8 mouse cellular contexts compared by ENCODE assay signal in genomic region chr5:24752175-24752498, GRCm38 (mm10). TPM values are rescaled to one million over a fixed set of nuclear protein-coding genes. Genes with fewer than 3 reads are reported as not detected.
A peak's percentile ranks its signal among the peaks of the same experiment; 100 is the strongest.
DNase-seq lines count a peak whose midpoint lies in the region; ATAC-seq and TF ChIP-seq lines count a peak whose summit lies in the region.

No protein-coding gene starts in this region.

- no peaks in the 10 kb centered on the region for H3K27me3 ChIP-seq in lung, embryonic 14.5 days (ENCODE audit: insufficient read depth, low read length)
- H3K27me3 ChIP-seq in embryonic facial prominence, embryonic 15.5 days = no peaks in the 10 kb centered on the region
- H3K27me3 ChIP-seq in limb, embryonic 12.5 days = no peaks in the 10 kb centered on the region
- H3K27me3 ChIP-seq in neural tube, embryonic 15.5 days (replicated peaks) = 0 out of 2 replicates have a peak, but pooled peaks cover under 1% of the 10 kb centered on the region

- no peaks in the 10 kb centered on the region for H3K9me3 ChIP-seq in lung, embryonic 14.5 days (ENCODE audit: low read depth, low read length)
- H3K9me3 ChIP-seq in embryonic facial prominence, embryonic 15.5 days (replicated peaks) = no peaks in the 10 kb centered on the region
- H3K9me3 ChIP-seq in limb, embryonic 12.5 days = no peaks in the 10 kb centered on the region
- no peaks in the 10 kb centered on the region for H3K9me3 ChIP-seq in neural tube, embryonic 15.5 days (replicated peaks)

- H3K4me2 ChIP-seq in lung, embryonic 14.5 days = peak overlapping the region; percentile 92
- H3K4me2 ChIP-seq in embryonic facial prominence, embryonic 15.5 days (replicated peaks) = peak overlapping the region; percentile 86
- peak overlapping the region; percentile 78 for H3K4me2 ChIP-seq in limb, embryonic 12.5 days
- peak overlapping the region; percentile 87 for H3K4me2 ChIP-seq in neural tube, embryonic 15.5 days

- H3K4me1 ChIP-seq in lung, embryonic 14.5 days (ENCODE audit: insufficient read depth) = peaks cover 20% of the 10 kb centered on the region
- peaks cover 46% of the 10 kb centered on the region for H3K4me1 ChIP-seq in embryonic facial prominence, embryonic 15.5 days
- peaks cover 38% of the 10 kb centered on the region for H3K4me1 ChIP-seq in limb, embryonic 12.5 days (replicated peaks)
- H3K4me1 ChIP-seq in neural tube, embryonic 15.5 days = peaks cover 23% of the 10 kb centered on the region

- no peak for DNase-seq in lung, embryonic 14.5 days
- DNase-seq in lung, postnatal 25 days (ENCODE audit: low spot score) = no peak
- no peak for DNase-seq in testis, postnatal 10 days (ENCODE audit: low spot score)
- no peak for DNase-seq in adrenal gland, adult 2 months

- no peaks in the 10 kb centered on the region for H3K36me3 ChIP-seq in lung, embryonic 14.5 days (ENCODE audit: insufficient read depth)
- no peaks in the 10 kb centered on the region for H3K36me3 ChIP-seq in embryonic facial prominence, embryonic 15.5 days
- H3K36me3 ChIP-seq in limb, embryonic 12.5 days = no peaks in the 10 kb centered on the region
- no peaks in the 10 kb centered on the region for H3K36me3 ChIP-seq in neural tube, embryonic 15.5 days

- WGBS in lung, embryonic 14.5 days = 10% methylated on average over 2 of the region's 2 CpGs
- WGBS in embryonic facial prominence, embryonic 15.5 days = 2% methylated on average over 2 of the region's 2 CpGs
- WGBS in limb, embryonic 12.5 days = 5% methylated on average over 2 of the region's 2 CpGs
- 13% methylated on average over 2 of the region's 2 CpGs for WGBS in neural tube, embryonic 15.5 days

- no peak for TF ChIP-seq CTCF in lung, embryonic 14.5 days (IDR thresholded peaks at IDR 0.05; ENCODE audit: low read depth)

- no peak; the same call in 1 of the 2 replicates for ATAC-seq in lung, embryonic 14.5 days (ENCODE audit: insufficient read depth)
- no peak for ATAC-seq in embryonic facial prominence, embryonic 15.5 days (ENCODE audit: insufficient number of reproducible peaks, low FRiP score, low TSS enrichment, low read depth)
- ATAC-seq in limb, embryonic 12.5 days (ENCODE audit: insufficient number of reproducible peaks, insufficient read depth, low FRiP score, low TSS enrichment, low read depth) = no peak
- ATAC-seq in neural tube, embryonic 15.5 days (ENCODE audit: low FRiP score) = no peak
- ATAC-seq in monocyte, adult 5-6 weeks (replicated peaks; ENCODE audit: insufficient number of reproducible peaks, low FRiP score, low TSS enrichment, poor library complexity, severe bottlenecking) = no peak

- H3K27ac ChIP-seq in lung, embryonic 14.5 days (ENCODE audit: low read depth) = peak overlapping the region; percentile 96
- peak overlapping the region; percentile 93 for H3K27ac ChIP-seq in embryonic facial prominence, embryonic 15.5 days (replicated peaks)
- H3K27ac ChIP-seq in limb, embryonic 12.5 days = peak overlapping the region; percentile 94
- 0 out of 2 replicates have a peak overlapping the region, but pooled peaks have one; percentile 11 for H3K27ac ChIP-seq in neural tube, embryonic 15.5 days (replicated peaks)

- peak overlapping the region; percentile 55 for H3K4me3 ChIP-seq in lung, embryonic 14.5 days (ENCODE audit: low read depth, low read length)
- peak overlapping the region; percentile 56 for H3K4me3 ChIP-seq in embryonic facial prominence, embryonic 15.5 days (replicated peaks)
- no peak overlapping the region; the same call in 1 of the 2 replicates for H3K4me3 ChIP-seq in limb, embryonic 12.5 days (replicated peaks)
- H3K4me3 ChIP-seq in neural tube, embryonic 15.5 days (replicated peaks) = 0 out of 2 replicates have a peak overlapping the region, but pooled peaks have one; percentile 60

- no peak overlapping the region for H3K9ac ChIP-seq in lung, embryonic 14.5 days
- H3K9ac ChIP-seq in embryonic facial prominence, embryonic 15.5 days = no peak overlapping the region
- H3K9ac ChIP-seq in limb, embryonic 12.5 days (replicated peaks) = 0 out of 2 replicates have a peak overlapping the region, but pooled peaks have one; percentile 78
- no peak overlapping the region; the same call in 1 of the 2 replicates for H3K9ac ChIP-seq in neural tube, embryonic 15.5 days (replicated peaks)

RNA-seq across cellular contexts. Expression of gene Crygn, which starts 5.7 kb away (rescaled TPM):
- 1.8 and 2.3 TPM in 2 replicates for polyA plus RNA-seq in lung, embryonic 14.5 days (2014; fragmentation: Nextera tagmentation; extraction: Ambion mirVana)
- 2.6 and 2.8 TPM in 2 replicates for polyA plus RNA-seq in embryonic facial prominence, embryonic 15.5 days (2015; fragmentation: Nextera tagmentation; extraction: Ambion mirVana)
- polyA plus RNA-seq in limb, embryonic 12.5 days (2016; fragmentation: Nextera tagmentation; extraction: Ambion mirVana) = 1.6 TPM in 1 of 2 replicates, not detected in the other
- 1.5 and 2.0 TPM in 2 replicates for polyA plus RNA-seq in neural tube, embryonic 15.5 days (2015; fragmentation: Nextera tagmentation; extraction: Ambion mirVana)
- total RNA-seq in monocyte, adult 5-6 weeks (2017) = 21.0 TPM in 1 of 3 replicates, not detected in the others
- 1 to 10 TPM in 1 of 2 experiments, not detected in 1; 3.6 TPM for total RNA-seq in adrenal gland, adult 2 months (2021)
- polyA plus RNA-seq in adrenal gland, adult 2 months (2012; rRNA removed) = not detected in 2 replicates

RNA-seq across cellular contexts. Expression of gene Wdr86, which starts 21.6 kb away (rescaled TPM):
- 39.7 and 43.9 TPM in 2 replicates for polyA plus RNA-seq in lung, embryonic 14.5 days (2014; fragmentation: Nextera tagmentation; extraction: Ambion mirVana)
- 31.3 and 35.9 TPM in 2 replicates for polyA plus RNA-seq in embryonic facial prominence, embryonic 15.5 days (2015; fragmentation: Nextera tagmentation; extraction: Ambion mirVana)
- polyA plus RNA-seq in limb, embryonic 12.5 days (2016; fragmentation: Nextera tagmentation; extraction: Ambion mirVana) = 40.3 and 44.8 TPM in 2 replicates
- polyA plus RNA-seq in neural tube, embryonic 15.5 days (2015; fragmentation: Nextera tagmentation; extraction: Ambion mirVana) = 4.1 and 5.2 TPM in 2 replicates
- total RNA-seq in monocyte, adult 5-6 weeks (2017) = 0.21 to 1.6 TPM in 2 of 3 replicates, not detected in the other
- 1 to 10 TPM in 1 of 2 experiments, under 1 TPM in 1; 0.66 to 1.7 TPM for total RNA-seq in adrenal gland, adult 2 months (2021)
- polyA plus RNA-seq in adrenal gland, adult 2 months (2012; rRNA removed) = 7.4 and 7.6 TPM in 2 replicates

Comparison
In these comparisons a context has a peak if more than half of its experiments do, and no peak if none do; other contexts are left out.
1. H3K27ac ChIP-seq: peak in every context shown above with its lines; median percentile 96 in lung, embryonic 14.5 days; 94 in limb, embryonic 12.5 days; 93 in embryonic facial prominence, embryonic 15.5 days; 11 in neural tube, embryonic 15.5 days.